Mouse (Mus musculus): Measurements from ENCODE around the gene Gm21083. TPM values are rescaled to one million over a fixed set of nuclear protein-coding genes. Genes with fewer than 3 reads are reported as not detected.
"Not testable (repeated sequence)": the region's sequence is repeated elsewhere in the genome, so short reads cannot be mapped to it uniquely, and the experiment has no call there.

The Gm21083 gene
- polyA plus RNA-seq (2015; fragmentation: Nextera tagmentation; extraction: Ambion mirVana), result not detected in 2 replicates

GRCm38 (mm10) chr5:15577033-15577432, at the start of gene Gm21083:
Gm21083 (plus strand) TSS chr5:15577333.
- not testable (repeated sequence) for H3K4me3 ChIP-seq (ENCODE audit: low read length); H3K9ac ChIP-seq (ENCODE audit: low read length); H3K27me3 ChIP-seq (ENCODE audit: control insufficient read depth, insufficient read depth, low read depth, low read length); H3K4me2 ChIP-seq (ENCODE audit: low read depth, low read length); H3K27ac ChIP-seq (ENCODE audit: low read length); H3K36me3 ChIP-seq (ENCODE audit: control insufficient read depth, insufficient read depth, low read length); H3K4me1 ChIP-seq (replicated peaks; ENCODE audit: control insufficient read depth, insufficient read depth, low read length); ATAC-seq (ENCODE audit: low read depth); H3K9me3 ChIP-seq (ENCODE audit: control insufficient read depth, low read length)
- no CpG with 5 or more reads among the region's 1 CpGs for WGBS

GRCm38 (mm10) chr5:15529122-15529521, 48.0 kb upstream of the Gm21083 start, which contains the start of gene Gm21190:
Gm21190 (minus strand) TSS chr5:15529222.
- H3K27ac ChIP-seq (ENCODE audit: low read length); H3K27me3 ChIP-seq (ENCODE audit: control insufficient read depth, insufficient read depth, low read depth, low read length); H3K4me2 ChIP-seq (ENCODE audit: low read depth, low read length); H3K9me3 ChIP-seq (ENCODE audit: control insufficient read depth, low read length); H3K4me1 ChIP-seq (replicated peaks; ENCODE audit: control insufficient read depth, insufficient read depth, low read length); H3K4me3 ChIP-seq (ENCODE audit: low read length); H3K36me3 ChIP-seq (ENCODE audit: control insufficient read depth, insufficient read depth, low read length); H3K9ac ChIP-seq (ENCODE audit: low read length); ATAC-seq (ENCODE audit: low read depth): not testable (repeated sequence)
- no CpG with 5 or more reads among the region's 1 CpGs for WGBS

GRCm38 (mm10) chr5:15548642-15549041, 28.5 kb upstream of the Gm21083 start:
- H3K4me2 ChIP-seq (ENCODE audit: low read depth, low read length); H3K9ac ChIP-seq (ENCODE audit: low read length); H3K36me3 ChIP-seq (ENCODE audit: control insufficient read depth, insufficient read depth, low read length); H3K4me1 ChIP-seq (replicated peaks; ENCODE audit: control insufficient read depth, insufficient read depth, low read length); H3K27me3 ChIP-seq (ENCODE audit: control insufficient read depth, insufficient read depth, low read depth, low read length); ATAC-seq (ENCODE audit: low read depth); H3K27ac ChIP-seq (ENCODE audit: low read length); H3K4me3 ChIP-seq (ENCODE audit: low read length); H3K9me3 ChIP-seq (ENCODE audit: control insufficient read depth, low read length): not testable (repeated sequence)
- 72% methylated on average over 6 of the region's 6 CpGs for WGBS

- H3K4me1 ChIP-seq (replicated peaks; ENCODE audit: control insufficient read depth, insufficient read depth, low read length); H3K4me3 ChIP-seq (ENCODE audit: low read length); H3K4me2 ChIP-seq (ENCODE audit: low read depth, low read length); ATAC-seq (ENCODE audit: low read depth); H3K27ac ChIP-seq (ENCODE audit: low read length); H3K36me3 ChIP-seq (ENCODE audit: control insufficient read depth, insufficient read depth, low read length); H3K27me3 ChIP-seq (ENCODE audit: control insufficient read depth, insufficient read depth, low read depth, low read length); H3K9me3 ChIP-seq (ENCODE audit: control insufficient read depth, low read length); H3K9ac ChIP-seq (ENCODE audit: low read length): not testable (repeated sequence)
- 23% methylated on average over 1 of the region's 1 CpGs for WGBS
Observed at GRCm38 (mm10) chr5:15549134-15549533, 28.0 kb upstream of the Gm21083 start.

- not testable (repeated sequence) for H3K36me3 ChIP-seq (ENCODE audit: control insufficient read depth, insufficient read depth, low read length); H3K27ac ChIP-seq (ENCODE audit: low read length); H3K9ac ChIP-seq (ENCODE audit: low read length); H3K9me3 ChIP-seq (ENCODE audit: control insufficient read depth, low read length); H3K4me1 ChIP-seq (replicated peaks; ENCODE audit: control insufficient read depth, insufficient read depth, low read length); H3K27me3 ChIP-seq (ENCODE audit: control insufficient read depth, insufficient read depth, low read depth, low read length); ATAC-seq (ENCODE audit: low read depth); H3K4me2 ChIP-seq (ENCODE audit: low read depth, low read length); H3K4me3 ChIP-seq (ENCODE audit: low read length)
- WGBS, result 7% methylated on average over 3 of the region's 3 CpGs
Observed at GRCm38 (mm10) chr5:15549606-15550005, 27.5 kb upstream of the Gm21083 start.

GRCm38 (mm10) chr5:15558654-15559053, 18.5 kb upstream of the Gm21083 start:
- not testable (repeated sequence) for H3K36me3 ChIP-seq (ENCODE audit: control insufficient read depth, insufficient read depth, low read length); H3K9me3 ChIP-seq (ENCODE audit: control insufficient read depth, low read length); H3K4me1 ChIP-seq (replicated peaks; ENCODE audit: control insufficient read depth, insufficient read depth, low read length); H3K4me3 ChIP-seq (ENCODE audit: low read length); H3K4me2 ChIP-seq (ENCODE audit: low read depth, low read length); H3K27me3 ChIP-seq (ENCODE audit: control insufficient read depth, insufficient read depth, low read depth, low read length); H3K9ac ChIP-seq (ENCODE audit: low read length); H3K27ac ChIP-seq (ENCODE audit: low read length)
- WGBS, result 37% methylated on average over 1 of the region's 1 CpGs
- ATAC-seq (ENCODE audit: low read depth), result peak; percentile 77

- not testable (repeated sequence) for H3K9me3 ChIP-seq (ENCODE audit: control insufficient read depth, low read length); H3K4me2 ChIP-seq (ENCODE audit: low read depth, low read length); H3K4me3 ChIP-seq (ENCODE audit: low read length); H3K4me1 ChIP-seq (replicated peaks; ENCODE audit: control insufficient read depth, insufficient read depth, low read length); H3K36me3 ChIP-seq (ENCODE audit: control insufficient read depth, insufficient read depth, low read length); H3K9ac ChIP-seq (ENCODE audit: low read length); H3K27me3 ChIP-seq (ENCODE audit: control insufficient read depth, insufficient read depth, low read depth, low read length); H3K27ac ChIP-seq (ENCODE audit: low read length)
- ATAC-seq (ENCODE audit: low read depth), result peak; percentile 41
- 68% methylated on average over 3 of the region's 3 CpGs for WGBS
Observed at GRCm38 (mm10) chr5:15561425-15562264, 15.5 kb upstream of the Gm21083 start.

GRCm38 (mm10) chr5:15573735-15574134, 3.4 kb upstream of the Gm21083 start:
- ATAC-seq (ENCODE audit: low read depth); H3K4me1 ChIP-seq (replicated peaks; ENCODE audit: control insufficient read depth, insufficient read depth, low read length); H3K9me3 ChIP-seq (ENCODE audit: control insufficient read depth, low read length); H3K27me3 ChIP-seq (ENCODE audit: control insufficient read depth, insufficient read depth, low read depth, low read length); H3K4me2 ChIP-seq (ENCODE audit: low read depth, low read length); H3K4me3 ChIP-seq (ENCODE audit: low read length); H3K9ac ChIP-seq (ENCODE audit: low read length); H3K27ac ChIP-seq (ENCODE audit: low read length); H3K36me3 ChIP-seq (ENCODE audit: control insufficient read depth, insufficient read depth, low read length): not testable (repeated sequence)

- not testable (repeated sequence) for ATAC-seq (ENCODE audit: low read depth); H3K4me3 ChIP-seq (ENCODE audit: low read length); H3K27ac ChIP-seq (ENCODE audit: low read length)
Observed at GRCm38 (mm10) chr5:15586351-15586750, 9.2 kb downstream of the Gm21083 start.

More at GRCm38 (mm10) chr5:15586351-15586750, 9.2 kb downstream of the Gm21083 start:
- H3K36me3 ChIP-seq (ENCODE audit: control insufficient read depth, insufficient read depth, low read length); H3K27me3 ChIP-seq (ENCODE audit: control insufficient read depth, insufficient read depth, low read depth, low read length); H3K4me1 ChIP-seq (replicated peaks; ENCODE audit: control insufficient read depth, insufficient read depth, low read length); H3K9me3 ChIP-seq (ENCODE audit: control insufficient read depth, low read length); H3K9ac ChIP-seq (ENCODE audit: low read length); H3K4me2 ChIP-seq (ENCODE audit: low read depth, low read length): not testable (repeated sequence)
